Mouse (Mus musculus) bone marrow macrophage, adult 2 months (primary cell): Measurements from ENCODE around the gene Acvrl1.

Experiments
- CTCF ChIP-seq: IDR thresholded peaks from 2 replicates; pipeline ENCODE4 v1.5.1; 2012; ENCODE audit warnings: low read depth, mild to moderate bottlenecking, low read length, moderate library complexity
- POLR2A ChIP-seq: IDR thresholded peaks from 2 replicates; pipeline ENCODE4 v1.6.1; 2012; ENCODE audit warnings: mild to moderate bottlenecking, low read depth, low read length, borderline replicate concordance

- TF ChIP-seq POLR2A, result no peak
- TF ChIP-seq CTCF, result no peak
These were observed 46.1 kb upstream of the Acvrl1 start for GRCm38 (mm10) chr15:101082236-101082635.
